Mouse (Mus musculus) urinary bladder, postnatal 14 days (tissue): ENCODE data around the gene Exoc8.

Experiments
- DNase-seq: peaks from one replicate; pipeline ENCODE4 v3.0.0; 2021; ENCODE audit warnings: low spot score

Gene Exoc8

DNA sequence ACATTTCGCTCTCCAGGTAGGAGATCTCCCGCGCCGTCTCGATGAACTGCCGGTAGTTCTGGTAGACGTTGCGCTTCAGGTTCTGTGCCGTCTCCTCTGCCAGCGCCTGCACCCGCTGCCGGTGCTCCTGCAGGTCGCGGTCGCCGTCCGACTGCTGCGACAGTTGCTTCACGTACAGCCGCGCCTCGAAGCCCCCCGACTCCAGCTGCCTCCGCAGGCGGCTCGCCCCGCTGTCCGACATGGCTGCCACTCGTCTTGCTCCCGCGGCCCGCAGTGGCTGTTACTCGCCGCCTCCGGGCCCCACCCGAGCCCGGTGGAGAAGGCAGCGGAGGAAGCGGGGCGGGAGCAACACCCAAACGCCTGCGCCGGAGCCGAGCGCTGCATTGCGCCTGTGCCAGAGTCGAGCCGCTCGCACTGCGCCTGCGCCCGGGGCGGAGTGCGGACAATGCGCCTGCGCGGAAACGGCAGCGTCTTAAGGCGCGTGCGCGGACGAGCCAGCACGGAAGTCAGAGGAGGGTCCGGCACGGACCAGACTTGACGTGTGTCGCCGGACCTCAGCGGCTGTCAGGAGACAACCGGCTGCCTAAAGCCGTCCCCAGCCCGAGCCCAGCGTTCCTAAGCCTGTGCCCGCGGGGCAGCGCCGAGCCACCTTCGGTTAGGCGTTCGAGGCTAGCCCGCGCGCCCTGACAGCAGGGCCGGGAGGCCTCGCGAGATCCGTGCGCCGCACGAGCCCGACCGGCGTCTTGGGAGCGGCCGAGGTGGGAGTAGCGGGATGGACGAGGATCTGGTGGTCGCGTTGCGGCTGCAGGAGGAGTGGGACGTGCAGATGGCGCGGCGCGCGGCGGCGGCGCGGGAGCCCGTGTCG is at the start of gene Exoc8, which contains the start of gene Sprtn:
Gene Exoc8, minus strand, starts transcription at position 320 of the 865 bp plus-strand sequence.
Gene Sprtn, plus strand, starts transcription at position 501 of the 865 bp plus-strand sequence.
- peak; percentile 97 for DNase-seq

DNA sequence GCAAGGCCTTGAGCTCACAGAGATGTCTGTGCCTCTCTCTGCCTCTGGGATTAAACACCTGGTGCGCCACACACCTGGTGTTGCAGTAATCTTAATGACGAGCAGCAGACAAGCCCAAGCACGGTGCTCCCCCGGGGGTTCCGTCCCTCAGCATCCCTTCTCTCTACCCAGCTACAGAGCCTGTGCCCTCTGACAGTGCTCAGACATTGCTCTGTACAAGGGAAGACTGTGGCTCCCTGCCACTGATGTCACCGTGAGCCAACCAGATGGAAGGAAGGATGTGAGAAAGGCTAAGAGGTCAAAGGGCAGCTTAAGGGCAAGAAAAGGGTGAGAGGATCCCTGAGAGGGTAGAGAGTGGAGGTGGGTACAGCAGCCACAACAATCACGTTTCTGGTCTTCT is 46.9 kb upstream of the Exoc8 start:
- DNase-seq = no peak

DNA sequence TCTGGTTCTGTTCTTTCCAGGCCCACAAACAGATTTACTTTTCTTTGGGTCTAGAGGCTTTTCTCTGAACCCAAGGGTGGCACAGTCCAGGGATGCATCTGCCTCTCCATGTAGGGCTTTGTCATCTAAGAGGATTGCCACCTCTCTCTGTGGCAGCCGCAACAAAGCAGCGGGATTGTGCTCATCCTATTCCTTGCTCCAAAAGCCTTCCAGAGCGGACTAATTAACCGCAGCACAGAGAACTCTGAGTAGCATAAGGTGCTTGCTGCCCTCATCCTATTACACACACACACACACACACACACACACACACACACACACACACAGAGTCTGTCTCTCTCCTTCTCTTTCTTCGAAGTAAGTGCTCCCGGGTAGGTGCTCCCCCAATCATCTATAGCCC is 46.3 kb upstream of the Exoc8 start:
- DNase-seq = no peak

DNA sequence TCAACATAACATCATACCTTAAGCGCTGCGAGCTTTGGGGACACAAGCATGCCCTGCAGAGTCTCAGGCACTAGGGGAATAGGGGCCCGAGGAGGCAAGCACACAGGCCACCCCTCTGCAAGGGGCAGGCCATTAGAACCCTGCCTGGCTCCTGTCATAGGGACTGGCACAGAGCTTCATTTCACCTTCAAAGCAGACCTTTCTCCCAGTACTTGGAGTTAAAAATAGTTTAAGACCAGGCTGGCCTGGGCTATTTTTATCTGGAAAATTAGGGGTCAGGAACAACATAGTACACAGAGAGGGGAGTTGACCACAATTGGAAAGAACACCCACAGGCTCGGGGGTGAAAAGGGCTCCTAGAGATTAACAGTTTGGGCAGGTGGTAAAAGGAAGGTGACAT is 39.8 kb upstream of the Exoc8 start:
- DNase-seq = no peak

DNA sequence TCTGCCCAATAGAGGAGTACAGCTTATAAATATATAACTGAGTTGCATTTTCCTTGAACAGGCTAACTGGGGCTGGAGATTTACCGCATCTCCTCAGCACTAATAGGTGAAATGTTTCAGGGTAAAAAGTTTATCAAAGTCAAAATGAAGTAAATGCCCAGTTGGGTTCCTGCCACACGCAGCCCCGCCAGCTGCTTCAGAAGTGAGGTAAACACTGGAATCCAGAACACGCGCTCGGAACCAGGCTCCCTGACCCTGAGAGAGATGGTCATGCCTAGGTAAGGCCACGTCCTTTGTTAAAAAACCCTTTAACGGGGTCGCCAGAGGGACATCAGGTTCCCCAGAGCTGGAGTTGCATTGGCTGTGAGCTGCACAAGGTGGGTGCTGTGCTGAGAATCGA is 39.2 kb upstream of the Exoc8 start:
- no peak for DNase-seq

DNA sequence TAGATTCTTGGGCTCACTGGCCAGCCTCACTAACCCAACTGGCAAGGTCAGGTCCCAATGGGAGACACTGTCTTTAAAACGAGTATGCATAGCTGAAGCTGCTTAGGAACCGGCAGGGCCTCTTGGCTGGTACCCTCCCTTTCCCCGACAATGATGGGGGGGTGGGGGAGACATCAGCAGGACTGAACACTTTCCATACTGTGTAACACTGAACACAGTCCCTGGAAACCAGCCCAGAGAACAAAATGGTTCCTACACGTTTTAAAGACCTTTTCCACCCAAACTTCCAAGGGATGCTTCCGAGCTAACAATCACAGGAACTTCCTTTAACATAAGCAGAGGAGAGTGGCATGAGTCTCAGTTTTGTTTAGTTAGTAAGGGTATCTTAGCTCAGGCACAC is 37.6 kb upstream of the Exoc8 start:
- DNase-seq = no peak

DNA sequence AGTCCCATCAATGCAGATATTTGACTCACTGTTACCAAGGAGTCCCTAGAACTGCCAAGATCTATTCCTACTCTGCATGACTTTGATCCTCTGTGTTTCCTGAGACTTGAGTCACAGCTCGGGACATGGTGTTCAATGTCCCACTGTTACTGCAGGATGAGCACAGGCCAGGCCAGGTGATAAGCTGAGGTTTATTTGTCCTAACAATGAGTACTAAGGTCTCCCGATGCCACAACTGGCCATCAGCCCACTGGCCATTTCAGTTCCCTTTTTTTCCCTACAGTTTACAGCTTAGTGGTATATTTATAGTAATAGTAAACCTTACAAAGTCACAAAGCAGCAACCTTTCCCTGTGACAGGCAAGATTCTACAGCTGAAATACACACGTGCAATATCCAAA is 34.9 kb upstream of the Exoc8 start:
- DNase-seq = no peak

DNA sequence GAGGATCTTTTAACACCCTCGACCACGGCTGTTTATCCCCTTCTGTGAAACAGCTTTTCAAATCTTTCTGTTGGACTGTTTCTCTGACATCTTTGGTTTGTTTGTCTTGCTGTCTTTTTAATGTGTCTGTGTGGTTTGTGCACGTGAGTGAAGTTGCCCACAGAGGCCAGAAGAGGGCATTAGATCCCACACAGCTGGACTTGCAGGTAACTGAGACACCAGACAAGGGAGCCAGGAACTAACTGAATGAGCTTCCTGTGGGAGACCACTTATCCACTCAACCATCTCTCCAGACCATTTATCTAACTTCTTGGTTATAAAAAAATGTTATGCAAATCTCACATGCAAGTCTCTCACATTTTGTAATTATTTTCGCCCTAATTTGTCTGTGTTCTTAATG is 33.1 kb upstream of the Exoc8 start:
- no peak for DNase-seq

DNA sequence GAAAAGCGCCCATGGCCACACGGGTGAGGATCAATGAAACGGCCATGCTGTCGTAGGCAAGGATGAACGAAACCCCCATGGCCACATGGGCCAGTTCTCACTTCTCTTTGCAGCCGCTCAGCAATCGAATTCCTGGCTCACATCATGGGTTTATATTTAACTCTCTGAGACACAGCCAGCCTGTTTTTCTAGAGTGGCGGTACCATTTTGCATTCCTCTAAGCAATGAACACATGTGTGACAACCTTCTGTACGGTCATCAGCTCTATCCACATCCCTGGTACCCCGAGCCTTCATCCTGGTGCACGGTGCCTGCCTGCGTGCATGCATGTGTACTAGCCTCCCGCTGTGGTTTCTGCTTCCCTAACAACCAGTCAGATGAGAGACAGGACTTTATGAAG is 32.6 kb upstream of the Exoc8 start:
- no peak for DNase-seq

DNA sequence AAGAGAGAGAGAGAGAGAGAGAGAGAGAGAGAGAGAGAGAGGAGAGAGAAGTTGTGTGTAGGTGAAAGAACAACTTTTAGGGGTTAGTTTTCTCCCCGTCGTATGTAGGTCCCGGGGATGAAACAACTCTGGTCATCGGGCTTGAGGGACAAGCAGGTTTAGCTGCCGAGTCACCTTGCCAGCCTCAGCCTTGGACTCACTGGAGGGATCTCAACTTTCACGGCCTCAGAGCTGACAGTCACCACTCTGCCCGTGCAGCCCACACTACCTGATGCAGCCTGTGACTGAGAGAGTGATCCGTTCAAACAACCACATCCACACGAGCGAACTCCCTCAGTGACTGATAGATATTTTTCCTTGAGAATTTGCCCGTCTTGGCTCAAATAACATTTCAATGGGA is 31.5 kb upstream of the Exoc8 start:
- no peak for DNase-seq

DNA sequence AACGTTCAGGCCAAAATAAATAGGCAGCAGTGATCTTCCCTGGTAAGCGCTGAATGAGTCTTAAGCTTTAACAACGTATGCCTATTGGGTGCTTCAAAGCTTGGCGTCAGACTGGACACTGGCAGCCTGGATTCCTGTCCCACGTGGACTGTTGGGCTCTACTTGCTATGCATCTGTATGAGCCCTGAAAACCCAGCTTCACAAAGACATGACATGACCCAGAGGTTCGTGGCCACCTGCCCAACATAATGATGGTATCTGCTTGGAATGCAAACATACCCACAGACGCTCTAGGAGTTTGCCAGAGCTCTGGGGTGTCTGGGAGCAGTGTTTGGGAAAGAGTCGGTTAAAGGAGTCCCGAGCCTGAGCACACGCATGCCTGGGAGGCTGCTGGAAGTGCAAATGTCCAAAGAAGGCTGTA is 28.9 kb upstream of the Exoc8 start:
- DNase-seq = peak; percentile 79

DNA sequence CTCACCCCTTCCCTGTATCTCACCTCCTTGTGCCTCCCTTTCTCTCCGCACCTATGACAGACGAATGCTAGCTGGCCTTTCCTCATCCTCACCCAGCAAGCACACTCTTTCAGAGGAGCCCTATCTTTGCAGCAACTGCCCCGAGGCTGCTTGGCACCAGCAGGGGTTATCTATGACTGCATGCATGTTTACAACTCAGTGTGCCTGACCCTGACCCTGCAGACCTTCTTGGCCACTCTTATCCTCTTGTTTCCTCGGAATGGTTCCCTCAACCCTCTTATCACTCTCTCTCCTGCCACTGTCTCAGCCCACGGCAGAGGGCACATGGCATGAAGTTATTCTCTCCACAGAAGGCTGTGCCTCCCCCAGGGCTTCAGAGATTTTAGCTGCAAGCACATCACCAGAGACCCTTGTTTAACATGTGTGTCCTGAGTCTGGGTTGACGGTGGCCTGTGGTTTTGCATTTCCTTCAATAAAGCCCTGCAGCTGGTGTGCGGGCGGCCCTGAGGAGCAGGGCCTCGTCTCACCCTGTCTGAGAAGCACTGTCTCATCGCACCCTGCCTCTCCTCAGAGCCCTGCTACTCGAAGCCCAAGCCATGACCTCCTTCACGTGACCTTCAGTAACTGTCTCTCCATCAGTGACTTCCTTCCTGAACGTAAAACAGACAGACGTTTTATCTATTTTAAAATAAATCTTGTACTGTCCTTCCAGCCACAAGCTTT is 28.2 kb upstream of the Exoc8 start:
- DNase-seq = no peak

DNA sequence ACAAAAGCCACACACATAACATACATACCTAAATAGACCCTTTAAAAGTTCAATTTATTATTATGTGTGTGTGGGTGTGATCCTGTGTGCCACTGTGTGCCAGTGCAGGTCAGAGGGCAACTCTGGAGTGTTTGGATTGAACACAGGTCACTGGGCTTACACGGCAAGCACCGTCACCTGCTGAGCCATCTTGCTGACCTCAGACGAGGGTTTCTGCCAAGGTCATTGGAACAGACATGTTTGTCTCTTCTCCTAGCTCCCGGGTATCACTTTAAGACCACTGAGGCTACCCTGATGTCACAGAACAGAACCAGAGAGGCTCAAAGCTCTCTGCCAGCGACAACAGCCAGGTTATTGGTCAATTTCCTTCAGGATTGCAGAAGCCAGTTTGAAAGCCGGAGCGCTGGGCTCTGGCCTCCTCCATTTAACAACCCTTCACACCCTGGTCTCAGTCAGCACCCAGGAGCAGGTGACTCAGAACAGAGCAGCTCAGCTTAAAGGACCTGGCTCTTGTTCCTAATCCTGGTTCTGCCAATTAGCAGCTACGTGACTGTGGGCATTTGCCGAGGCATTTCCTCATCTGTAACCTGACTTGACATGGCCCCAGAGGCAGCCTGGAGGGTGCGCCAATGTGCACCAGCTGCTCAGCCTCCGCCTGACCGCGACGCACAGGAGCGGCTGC is 26.6 kb upstream of the Exoc8 start:
- no peak for DNase-seq

DNA sequence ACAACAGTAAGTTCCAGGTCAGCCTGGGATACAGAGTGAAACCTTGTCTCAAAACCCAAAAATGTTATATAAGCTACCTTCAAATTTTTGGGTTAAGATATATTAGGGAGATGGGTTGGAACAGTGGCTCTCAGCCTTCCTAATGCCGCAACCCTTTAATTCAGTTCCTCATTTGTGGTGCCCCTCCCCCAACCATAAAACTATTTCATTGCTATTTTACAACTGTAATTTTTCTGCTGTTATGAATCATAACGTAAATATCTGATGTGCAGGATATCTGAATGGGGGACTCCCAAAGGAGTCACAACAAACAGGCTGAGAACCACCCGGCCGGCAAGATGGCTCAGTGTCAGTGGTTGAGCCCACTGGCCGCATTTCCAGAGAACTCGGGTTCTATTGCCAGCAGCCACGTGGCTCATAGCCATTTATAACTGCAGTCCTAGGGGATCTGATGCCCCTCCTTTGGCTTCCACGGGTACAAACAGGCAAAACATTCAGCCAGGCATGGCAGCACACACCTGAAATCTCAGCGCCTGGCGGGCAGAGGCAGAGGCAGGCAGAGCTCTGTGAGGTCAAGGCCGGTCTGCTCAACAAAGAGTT is 25.1 kb upstream of the Exoc8 start:
- peak; percentile 29 for DNase-seq

DNA sequence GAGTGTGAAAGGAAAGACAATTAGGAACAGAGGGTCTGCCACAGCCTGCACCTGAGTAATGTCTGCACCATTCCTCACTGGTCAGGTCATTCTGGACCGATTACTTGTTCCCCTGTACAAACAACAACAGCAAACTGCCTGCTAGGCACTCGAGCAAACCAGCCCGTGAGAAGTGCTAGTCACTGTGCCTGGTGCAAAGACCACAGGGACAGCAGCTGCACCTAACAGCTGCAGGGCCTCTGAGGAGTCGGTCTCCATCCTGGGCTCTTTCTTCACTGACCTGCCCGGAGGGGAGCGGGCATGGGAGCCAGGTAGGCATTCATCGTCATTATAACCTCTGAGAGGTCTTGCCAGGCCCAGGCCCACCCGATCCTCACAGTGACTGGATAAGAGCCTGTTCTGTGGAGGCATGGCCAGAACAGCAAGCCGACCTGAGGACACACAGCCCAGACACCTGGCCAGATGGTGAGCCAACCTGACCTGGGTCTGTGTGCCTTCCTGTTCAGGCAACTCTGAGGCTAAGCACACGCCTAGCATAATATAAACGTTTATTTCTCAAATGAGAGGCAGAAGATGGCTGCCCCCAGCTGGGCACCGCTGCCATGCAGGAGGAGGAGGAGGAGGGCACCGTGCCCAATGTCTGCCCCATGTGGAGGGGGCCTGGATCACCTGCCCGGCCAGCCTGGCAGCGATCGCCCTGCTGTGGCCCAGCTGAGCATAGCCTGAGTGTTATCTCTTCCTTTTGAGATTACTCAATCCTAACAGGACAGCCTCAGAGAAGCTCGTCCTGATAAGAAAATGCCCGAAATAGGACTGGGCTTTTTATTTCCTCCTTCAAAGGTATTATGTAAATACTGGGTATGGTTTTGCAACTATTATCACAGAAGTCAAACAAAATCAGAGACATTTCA is 24.1 kb upstream of the Exoc8 start:
- peak; percentile 33 for DNase-seq

DNA sequence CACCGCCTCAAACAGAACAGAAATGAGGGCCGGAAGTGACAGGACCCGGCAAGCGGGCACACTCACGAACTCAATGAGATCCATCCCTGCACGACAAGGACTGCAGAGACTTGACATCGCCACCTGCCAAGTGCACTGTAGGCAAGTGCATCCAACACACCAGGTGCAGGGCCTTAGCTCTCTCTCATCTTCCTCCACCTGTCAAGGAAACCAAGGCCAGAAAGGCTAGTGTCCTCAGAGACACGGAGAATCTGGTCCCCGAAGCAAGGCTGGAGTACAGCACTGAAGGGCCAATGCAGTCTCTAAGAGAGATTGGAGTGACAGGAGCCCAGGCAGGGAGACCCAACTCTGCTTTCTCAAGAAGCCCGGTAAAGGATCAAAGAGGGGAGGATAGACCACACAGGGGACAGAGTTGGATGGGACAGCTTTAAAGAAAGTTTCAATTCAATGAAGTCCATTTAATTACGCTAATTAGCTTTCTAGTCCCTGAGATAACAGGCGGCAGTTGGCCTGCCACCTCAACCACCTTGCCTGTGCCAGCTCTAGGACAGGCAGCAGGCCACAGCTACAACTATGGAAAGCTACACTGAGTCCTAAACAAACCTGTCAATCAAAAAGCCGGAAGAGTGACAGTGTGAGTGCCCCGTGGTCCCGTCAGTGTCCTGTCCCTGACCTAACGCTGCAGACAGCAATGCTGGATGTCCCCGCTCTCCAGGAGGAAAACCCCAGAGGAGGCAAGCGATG is 20.4 kb upstream of the Exoc8 start:
- DNase-seq = no peak

DNA sequence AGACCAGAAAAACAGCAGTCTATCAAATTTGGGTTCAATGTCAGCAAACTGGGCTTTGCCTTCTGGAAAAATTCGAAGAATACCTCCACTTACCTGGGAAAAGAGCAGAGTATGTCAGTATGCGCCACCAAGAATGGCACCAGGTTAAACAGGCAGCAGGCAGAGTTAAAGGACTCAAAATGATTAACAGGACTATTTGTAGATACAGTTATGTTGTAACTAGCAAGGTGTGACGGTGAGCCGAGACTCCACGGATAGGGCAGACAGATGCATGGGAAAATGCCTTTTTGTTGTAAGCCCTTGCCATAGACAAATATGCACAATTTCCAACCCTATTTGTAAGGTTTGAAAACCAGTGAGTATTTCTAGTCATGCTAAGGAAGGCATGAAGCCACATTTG is 16.6 kb upstream of the Exoc8 start:
- no peak for DNase-seq

DNA sequence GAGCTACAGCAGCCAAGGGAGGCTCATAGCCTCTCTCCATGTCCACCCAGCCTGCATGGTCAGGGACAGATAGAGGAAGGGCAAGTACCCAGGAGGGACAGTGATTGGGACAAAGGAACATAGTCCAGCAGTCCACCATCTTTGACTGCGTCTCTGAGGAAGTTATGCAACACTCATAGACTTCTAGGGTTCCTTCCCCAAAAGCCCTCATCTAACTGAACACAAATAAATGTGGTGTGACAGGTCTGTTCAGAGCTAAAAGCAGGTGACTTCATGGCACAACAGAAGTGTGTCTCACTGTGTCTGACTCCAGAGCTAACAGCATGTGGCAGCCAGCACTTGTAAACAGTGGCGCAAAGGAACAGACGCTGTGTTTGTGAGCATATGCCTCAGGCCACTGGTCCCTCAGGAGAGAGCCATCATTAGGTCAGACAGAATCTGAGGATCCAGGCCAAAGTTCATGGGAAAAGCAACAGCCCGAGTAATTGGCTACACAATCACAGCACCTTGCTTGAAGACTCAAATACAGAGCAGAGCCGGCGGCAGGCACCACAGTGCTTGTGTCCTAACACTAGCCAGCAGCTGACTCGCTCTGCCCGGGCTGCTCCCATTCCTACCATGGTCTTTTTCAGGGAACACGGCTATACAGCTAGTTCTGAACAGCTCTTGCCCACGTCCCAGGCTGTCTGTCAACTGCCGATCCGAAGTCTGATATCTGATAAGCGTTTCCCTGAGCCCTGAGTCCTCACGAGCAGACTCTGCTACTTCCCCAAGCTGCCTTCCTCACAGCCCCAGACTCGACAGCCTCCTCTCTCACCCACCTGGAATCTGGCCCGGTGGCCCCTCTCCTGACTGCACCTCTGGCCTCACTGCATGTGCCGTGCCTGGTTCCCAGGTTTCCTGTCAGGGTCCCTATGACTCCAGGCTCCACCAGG is 14.7 kb upstream of the Exoc8 start:
- DNase-seq = no peak

DNA sequence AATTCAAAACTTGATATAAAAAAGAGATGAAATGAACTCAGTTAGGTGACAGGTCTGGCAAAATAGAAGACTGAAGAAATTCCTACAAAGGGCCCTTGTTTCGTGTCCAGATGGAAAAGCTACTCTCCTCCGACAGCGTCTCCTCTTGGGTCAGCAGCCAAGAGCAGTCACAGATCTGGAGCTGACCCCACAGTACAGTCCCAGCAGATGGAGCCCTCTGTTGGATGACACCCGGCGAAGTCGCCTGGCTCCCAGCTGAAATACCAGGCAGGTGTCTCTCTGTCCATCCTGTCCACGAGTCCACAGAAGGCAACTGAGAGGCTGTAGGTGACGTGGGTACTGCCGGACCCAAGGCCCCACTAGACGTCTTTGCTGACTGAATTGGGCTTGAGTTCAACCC is 12.8 kb upstream of the Exoc8 start:
- DNase-seq = no peak

DNA sequence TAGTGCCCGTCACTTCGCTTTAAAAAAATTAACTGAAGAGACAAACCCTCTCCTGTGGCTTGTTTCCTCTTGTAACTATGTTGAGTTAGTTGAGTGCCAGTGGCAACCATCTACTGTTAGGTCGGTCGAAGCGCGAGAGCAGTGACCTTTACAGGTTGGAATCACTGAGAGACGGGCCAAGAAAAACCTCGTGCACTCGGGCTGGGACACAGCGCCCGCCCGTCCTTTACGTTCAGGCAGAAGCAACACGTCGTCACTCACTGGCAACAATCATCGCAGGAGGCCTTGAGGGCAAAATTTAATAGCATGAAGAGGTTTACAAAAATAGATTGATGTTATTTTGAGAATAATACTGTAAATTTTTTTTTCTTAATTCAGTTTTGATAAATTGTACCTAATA is 12.4 kb upstream of the Exoc8 start:
- DNase-seq = no peak
